Mouse (Mus musculus): ENCODE measurements around the gene Acot2. TPM values are rescaled to one million over a fixed set of nuclear protein-coding genes. Genes with fewer than 3 reads are reported as not detected.
A peak's percentile ranks its signal among the peaks of the same experiment; 100 is the strongest.
"Not testable (repeated sequence)": the region's sequence is repeated elsewhere in the genome, so short reads cannot be mapped to it uniquely, and the experiment has no call there.

Gene Acot2
- polyA plus RNA-seq, 1 experiment, result 31.1 TPM

DNA sequence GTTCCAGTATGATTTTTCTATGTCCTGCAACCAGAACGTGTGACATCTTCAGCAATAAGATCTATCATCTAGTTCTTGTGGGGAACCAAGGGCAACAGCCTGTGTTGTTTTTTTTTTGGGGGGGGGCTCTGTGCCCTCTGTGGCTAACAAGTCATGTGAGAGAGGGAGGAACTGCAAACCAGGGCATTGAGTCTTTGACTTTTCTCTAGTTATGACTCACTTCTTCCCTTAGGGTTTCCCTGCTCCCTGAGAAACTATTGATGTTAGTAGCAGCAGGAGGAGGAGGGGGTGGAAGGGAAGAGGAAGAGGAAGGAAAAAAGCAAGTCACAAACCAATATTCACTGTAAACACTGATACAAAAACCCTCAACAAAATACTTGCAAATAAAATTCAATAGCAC is 16.2 kb downstream of the Acot2 start:
- Histone ChIP-seq H3K4me2 (ENCODE audit: low read depth) (no peak overlapping the region), H3K27me3 (ENCODE audit: control insufficient read depth, insufficient read depth, insufficient read length) (peaks cover 4% of the 10 kb centered on the region), H3K4me3 (no peak overlapping the region), H3K36me3 (ENCODE audit: control insufficient read depth, insufficient read depth) (no peaks in the 10 kb centered on the region), H3K79me2 (ENCODE audit: control insufficient read depth, insufficient read depth) (no peaks in the 10 kb centered on the region), H3ac (ENCODE audit: control insufficient read depth, insufficient read length) (no peak overlapping the region)
- TF ChIP-seq POLR2AphosphoS2 (IDR thresholded peaks at IDR 0.05; ENCODE audit: insufficient read length, low read depth), result no peak
- no peak for TF ChIP-seq USF1 (IDR thresholded peaks at IDR 0.05; ENCODE audit: low read depth)

- Histone ChIP-seq H3K27me3 (ENCODE audit: control insufficient read depth, insufficient read depth, insufficient read length) (peaks cover 25% of the 10 kb centered on the region), H3K4me3 (no peak overlapping the region), H3K4me2 (ENCODE audit: low read depth) (no peak overlapping the region), H3K79me2 (ENCODE audit: control insufficient read depth, insufficient read depth) (no peaks in the 10 kb centered on the region), H3ac (ENCODE audit: control insufficient read depth, insufficient read length) (no peak overlapping the region), H3K36me3 (ENCODE audit: control insufficient read depth, insufficient read depth) (no peaks in the 10 kb centered on the region)
- no peak for TF ChIP-seq MYOG (IDR thresholded peaks at IDR 0.05; ENCODE audit: control insufficient read depth in 1 of 3, insufficient read depth in 1 of 3, insufficient read length in 2 of 3, low read depth in 2 of 3)
- TF ChIP-seq MAX (IDR thresholded peaks at IDR 0.05; ENCODE audit: low read depth), result no peak
- TF ChIP-seq TCF3 (IDR thresholded peaks at IDR 0.05; ENCODE audit: insufficient read length, low read depth), result no peak
- TF ChIP-seq TCF12 (IDR thresholded peaks at IDR 0.05; ENCODE audit: insufficient read depth, poor library complexity, severe bottlenecking), result no peak
- TF ChIP-seq POLR2A (IDR thresholded peaks at IDR 0.05; ENCODE audit: insufficient read length, low read depth), result no peak
- TF ChIP-seq E2F4 (IDR thresholded peaks at IDR 0.05; ENCODE audit: insufficient read depth), result no peak
Observed at GRCm38 (mm10) chr12:84008251-84008650, 20.6 kb downstream of the Acot2 start.

DNA sequence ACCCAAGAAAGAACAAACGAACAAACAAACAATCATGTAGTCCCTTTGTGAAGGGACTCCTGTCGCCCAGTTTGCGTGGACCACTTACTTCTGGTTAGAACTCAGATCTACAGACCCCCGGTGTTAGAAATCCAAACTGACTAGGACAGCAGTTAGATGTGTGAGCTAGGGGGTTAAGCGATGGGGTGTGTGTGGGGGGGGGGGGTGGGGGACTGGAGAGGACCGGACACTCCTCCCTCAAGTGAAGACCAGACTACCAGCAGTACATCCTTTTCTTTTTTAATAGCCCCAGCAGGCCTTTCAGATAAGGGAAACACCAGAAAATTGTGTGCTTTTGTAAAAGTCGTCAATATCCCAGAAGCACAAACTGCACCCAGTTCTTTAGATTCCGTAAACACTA is 21.1 kb downstream of the Acot2 start:
- Histone ChIP-seq H3K36me3 (ENCODE audit: control insufficient read depth, insufficient read depth) (no peaks in the 10 kb centered on the region), H3K4me2 (ENCODE audit: low read depth) (no peak overlapping the region), H3K27me3 (ENCODE audit: control insufficient read depth, insufficient read depth, insufficient read length) (peaks cover 25% of the 10 kb centered on the region), H3ac (ENCODE audit: control insufficient read depth, insufficient read length) (no peak overlapping the region), H3K4me3 (no peak overlapping the region), H3K79me2 (ENCODE audit: control insufficient read depth, insufficient read depth) (no peaks in the 10 kb centered on the region)
- no peak for TF ChIP-seq POLR2AphosphoS2 (IDR thresholded peaks at IDR 0.05; ENCODE audit: insufficient read length, low read depth)

DNA sequence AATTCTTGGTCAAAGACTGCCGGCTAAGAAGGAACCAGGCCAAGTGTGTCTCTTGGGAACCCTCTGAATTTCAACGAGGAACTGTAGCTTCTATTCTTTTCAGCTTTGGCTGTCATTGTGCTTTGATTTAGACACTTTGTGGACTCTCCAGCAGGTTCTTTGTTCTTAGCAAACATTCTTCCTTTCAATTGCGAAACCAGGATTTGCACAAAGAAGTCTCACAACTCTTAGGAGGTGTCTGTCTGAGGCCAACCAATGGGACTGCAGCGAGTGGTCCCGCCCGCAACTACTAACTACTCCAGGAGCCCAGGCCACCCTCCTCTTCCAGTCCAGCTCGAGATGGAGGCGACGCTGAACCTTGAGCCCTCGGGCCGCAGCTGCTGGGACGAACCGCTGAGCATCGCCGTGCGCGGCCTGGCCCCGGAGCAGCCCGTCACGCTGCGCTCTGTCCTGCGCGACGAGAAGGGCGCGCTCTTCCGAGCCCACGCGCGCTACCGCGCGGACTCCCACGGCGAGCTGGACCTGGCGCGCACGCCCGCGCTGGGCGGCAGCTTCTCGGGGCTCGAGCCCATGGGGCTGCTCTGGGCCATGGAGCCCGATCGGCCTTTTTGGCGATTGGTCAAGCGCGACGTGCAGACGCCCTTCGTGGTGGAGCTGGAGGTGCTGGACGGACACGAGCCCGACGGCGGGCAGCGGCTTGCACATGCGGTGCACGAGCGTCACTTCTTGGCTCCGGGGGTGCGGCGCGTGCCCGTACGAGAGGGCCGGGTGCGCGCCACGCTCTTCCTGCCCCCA is 21.7 kb downstream of the Acot2 start, which contains the start of gene Acot1:
Gene Acot1, plus strand, starts transcription at position 320 of the 795 bp plus-strand sequence.
- H3K79me2 ChIP-seq (ENCODE audit: control insufficient read depth, insufficient read depth); H3K4me3 ChIP-seq; H3K36me3 ChIP-seq (ENCODE audit: control insufficient read depth, insufficient read depth); H3ac ChIP-seq (ENCODE audit: control insufficient read depth, insufficient read length): not testable (repeated sequence)
- H3K4me2 ChIP-seq (ENCODE audit: low read depth), result peak within 1 kb of the TSS; percentile 5
- peaks cover 25% of the 10 kb centered on the region for H3K27me3 ChIP-seq (ENCODE audit: control insufficient read depth, insufficient read depth, insufficient read length)

GRCm38 (mm10) chr12:84010201-84010600 is 22.5 kb downstream of the Acot2 start:
- Histone ChIP-seq H3ac (ENCODE audit: control insufficient read depth, insufficient read length) (no peak overlapping the region), H3K79me2 (ENCODE audit: control insufficient read depth, insufficient read depth) (no peaks in the 10 kb centered on the region), H3K4me3 (no peak overlapping the region), H3K27me3 (ENCODE audit: control insufficient read depth, insufficient read depth, insufficient read length) (peaks cover 25% of the 10 kb centered on the region), H3K36me3 (ENCODE audit: control insufficient read depth, insufficient read depth) (no peaks in the 10 kb centered on the region), H3K4me2 (ENCODE audit: low read depth) (no peak overlapping the region)
- TF ChIP-seq TCF12 (IDR thresholded peaks at IDR 0.05; ENCODE audit: insufficient read depth, poor library complexity, severe bottlenecking) (no peak), E2F4 (IDR thresholded peaks at IDR 0.05; ENCODE audit: insufficient read depth) (no peak), TCF3 (IDR thresholded peaks at IDR 0.05; ENCODE audit: insufficient read length, low read depth) (no peak), SRF (IDR thresholded peaks at IDR 0.05; ENCODE audit: control insufficient read depth, insufficient read length, low read depth) (no peak)

DNA sequence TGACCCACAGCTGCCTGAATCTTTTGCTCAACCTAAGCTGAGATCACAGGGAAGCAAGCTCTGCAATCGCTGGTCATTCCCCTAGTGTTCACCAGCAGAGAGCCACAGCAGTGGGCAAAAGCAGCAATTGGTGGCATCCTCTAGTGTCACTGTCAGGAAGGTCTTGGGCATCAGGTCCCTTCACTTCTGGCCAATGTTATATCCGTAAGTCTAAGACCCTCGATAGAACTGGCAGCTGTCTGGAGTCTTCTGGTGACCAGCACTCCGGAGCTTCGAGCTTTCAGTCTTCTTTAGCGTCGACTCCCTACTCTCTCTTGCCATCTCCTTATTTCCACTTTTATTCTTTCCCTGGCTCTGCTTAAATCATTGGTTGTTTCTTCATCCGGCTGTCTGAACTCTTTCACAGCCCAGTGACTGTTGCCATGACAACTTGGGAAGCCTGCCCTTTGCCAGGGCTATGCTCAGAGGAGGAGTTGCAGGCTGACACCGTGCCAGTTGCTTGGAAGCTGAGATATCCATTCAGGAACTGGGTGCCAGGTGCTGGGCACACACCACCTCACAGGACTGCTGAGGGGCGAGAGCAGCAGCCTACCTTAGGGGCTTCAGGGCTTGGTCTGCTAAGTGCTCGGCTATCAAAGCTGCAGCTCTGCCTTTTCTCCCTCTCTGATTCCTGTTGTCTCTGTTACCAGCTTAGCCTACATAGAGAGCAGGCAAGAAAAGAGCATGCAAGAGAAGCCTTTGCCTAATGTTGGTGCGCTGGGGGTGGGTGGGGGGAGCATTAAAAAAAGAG is 23.8 kb downstream of the Acot2 start:
- Histone ChIP-seq H3K27me3 (ENCODE audit: control insufficient read depth, insufficient read depth, insufficient read length) (peaks cover 25% of the 10 kb centered on the region), H3K4me3 (no peak overlapping the region)
- TF ChIP-seq E2F4 (IDR thresholded peaks at IDR 0.05; ENCODE audit: insufficient read depth) (no peak), MYOD1 (IDR thresholded peaks at IDR 0.05; ENCODE audit: control insufficient read depth in 1 of 3, insufficient read length in 2 of 3, low read depth in 2 of 3) (peak in 1 of 3 experiments; percentile 15), TCF3 (IDR thresholded peaks at IDR 0.05; ENCODE audit: insufficient read length, low read depth) (no peak), REST (IDR thresholded peaks at IDR 0.05; ENCODE audit: insufficient read depth, insufficient read length) (no peak)

More for the DNA sequence above, 23.8 kb downstream of the Acot2 start:
- no peaks in the 10 kb centered on the region for H3K36me3 ChIP-seq (ENCODE audit: control insufficient read depth, insufficient read depth)
- peak overlapping the region; percentile 48 for H3K4me2 ChIP-seq (ENCODE audit: low read depth)
- H3ac ChIP-seq (ENCODE audit: control insufficient read depth, insufficient read length), result no peak overlapping the region
- H3K79me2 ChIP-seq (ENCODE audit: control insufficient read depth, insufficient read depth), result no peaks in the 10 kb centered on the region

Measured in myocyte (in vitro differentiated cells).